Mouse (Mus musculus) liver, embryonic 14.5 days (tissue): ENCODE results near the gene Xkr8.

ENCODE experiments used
- CTCF ChIP-seq: IDR thresholded peaks from 2 replicates; pipeline ENCODE4 v1.5.1; 2016; ENCODE audit warnings: antibody characterized with exemption, low read depth, control low read depth
- EP300 ChIP-seq: IDR thresholded peaks from 2 replicates; pipeline ENCODE4 v1.6.1; 2016; ENCODE audit warnings: antibody characterized with exemption, low read depth

GRCm38 (mm10) chr4:132748778-132749177 lies 16.4 kb upstream of the Xkr8 start:
- TF ChIP-seq CTCF (no peak), EP300 (no peak)
